Mouse (Mus musculus): ENCODE data around the gene Nosip.

DNA sequence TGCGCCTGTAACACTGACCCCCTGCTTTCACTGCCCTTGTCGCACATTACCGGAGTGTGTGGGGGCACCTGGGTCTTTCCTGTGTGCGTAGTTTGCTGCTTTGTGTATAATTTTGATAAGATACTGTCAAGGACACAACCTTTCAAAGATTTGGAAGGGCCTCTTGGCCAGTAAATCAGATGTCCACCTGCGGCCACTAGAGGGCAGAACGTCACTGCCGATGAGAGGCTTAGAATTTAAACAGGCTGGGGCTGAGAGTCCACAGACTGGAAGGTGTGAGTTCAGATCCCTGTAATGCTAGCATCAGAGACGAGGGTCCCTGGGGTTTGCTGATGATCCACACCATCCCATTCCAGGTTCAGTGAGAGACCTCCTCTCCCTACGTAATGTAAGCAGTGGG, 16.3 kb downstream of the Nosip start:
- TF ChIP-seq EP300 (IDR thresholded peaks at IDR 0.05; ENCODE audit: low read depth) (no peak), CTCF (IDR thresholded peaks at IDR 0.05; ENCODE audit: low read depth) (peak; percentile 87)
